Mouse (Mus musculus) bone marrow, adult 2 months (tissue): Measurements from ENCODE around the gene Soga1. TPM values are rescaled to one million over a fixed set of nuclear protein-coding genes. Genes with fewer than 3 reads are reported as not detected.
A peak's percentile ranks its signal among the peaks of the same experiment; 100 is the strongest.

ENCODE experiments used
- H3K27ac ChIP-seq: fragments of 200-500 bp; 2 replicates; pipeline ENCODE4 v1.5.1; 2012; ENCODE audit warnings: low read depth, mild to moderate bottlenecking, control low read depth, inconsistent platforms, low read length; ENCODE audit not compliant: control insufficient read depth, poor library complexity, insufficient read depth
- H3K4me1 ChIP-seq: fragments of 200-500 bp; 2 replicates; pipeline ENCODE4 v1.6.1; 2011; ENCODE audit warnings: low read length; ENCODE audit not compliant: control insufficient read depth, insufficient read depth
- H3K4me3 ChIP-seq: fragments of 200-500 bp; replicated peaks from 2 replicates; pipeline ENCODE3; 2011; ENCODE audit warnings: mild to moderate bottlenecking, low read depth, low read length, control low read depth; ENCODE audit not compliant: control insufficient read depth
- CTCF ChIP-seq: fragments of 200-500 bp; IDR thresholded peaks from 2 replicates; pipeline ENCODE4 v1.5.1; 2011; ENCODE audit warnings: low read length, control low read depth; ENCODE audit not compliant: control insufficient read depth, insufficient read depth
- POLR2A ChIP-seq: fragments of 200-500 bp; IDR thresholded peaks from 2 replicates; pipeline ENCODE4 v1.6.1; 2011; ENCODE audit warnings: low read depth, mild to moderate bottlenecking, control low read depth, low read length, borderline replicate concordance; ENCODE audit not compliant: control insufficient read depth
- WGBS: fragments of 180-500 bp; shearing (Covaris S2); methylation state at CpG from one replicate; pipeline ENCODE4 v1.1.7; 2018; 5-methylcytosine and 5-hydroxymethylcytosine counted together
- polyA plus RNA-seq: library from polyadenylated mRNA; stranded (reverse); fragments of >200 nt; gene quantifications from 2 replicates; pipeline ENCODE4 v1.2.4, GENCODE M21; 2011; ENCODE audit warnings: low replicate concordance; ENCODE audit not compliant: missing spikeins, insufficient read depth, insufficient read length

The Soga1 gene
- polyA plus RNA-seq, 1 experiment: 5.0 TPM

GRCm38 (mm10) chr2:157064978-157065878 lies 13.8 kb downstream of the Soga1 start:
- no peak for TF ChIP-seq CTCF
- no peak for TF ChIP-seq POLR2A
- no peak overlapping the region for H3K4me3 ChIP-seq
- WGBS: 86% methylated on average over 14 of the region's 14 CpGs
- H3K4me1 ChIP-seq: peaks cover 5% of the 10 kb centered on the region; the same call in 1 of the 2 replicates
- H3K27ac ChIP-seq: peak overlapping the region; percentile 50; the same call in 1 of the 2 replicates

GRCm38 (mm10) chr2:157064136-157064535 lies 14.9 kb downstream of the Soga1 start:
- WGBS: 12% methylated on average over 7 of the region's 7 CpGs
- H3K4me1 ChIP-seq: peaks cover 5% of the 10 kb centered on the region
- H3K27ac ChIP-seq: peak overlapping the region; percentile 50
- no peak overlapping the region for H3K4me3 ChIP-seq
- TF ChIP-seq POLR2A (no peak), CTCF (no peak)

- Histone ChIP-seq H3K4me1 (peaks cover 5% of the 10 kb centered on the region), H3K27ac (peak overlapping the region; percentile 30; the same call in 1 of the 2 replicates), H3K4me3 (no peak overlapping the region)
- 0 out of 2 replicates have a peak, but pooled peaks have one; percentile 19 for TF ChIP-seq POLR2A
- TF ChIP-seq CTCF: no peak
- WGBS: 5% methylated on average over 4 of the region's 4 CpGs
These were observed 15.8 kb downstream of the Soga1 start for GRCm38 (mm10) chr2:157063241-157063700.

- TF ChIP-seq CTCF (no peak), POLR2A (no peak)
- no peak overlapping the region for H3K27ac ChIP-seq
- 82% methylated on average over 11 of the region's 11 CpGs for WGBS
- H3K4me1 ChIP-seq: peaks cover 5% of the 10 kb centered on the region
- H3K4me3 ChIP-seq: no peak overlapping the region
These were observed 18.3 kb downstream of the Soga1 start for GRCm38 (mm10) chr2:157060557-157061305.

GRCm38 (mm10) chr2:157060037-157060436 lies 19.0 kb downstream of the Soga1 start:
- no peak overlapping the region for H3K4me3 ChIP-seq
- WGBS: 89% methylated on average over 14 of the region's 14 CpGs
- H3K27ac ChIP-seq: no peak overlapping the region
- TF ChIP-seq POLR2A (no peak), CTCF (no peak)
- peaks cover 4% of the 10 kb centered on the region for H3K4me1 ChIP-seq

- H3K27ac ChIP-seq: no peak overlapping the region; the same call in 1 of the 2 replicates
- TF ChIP-seq CTCF (no peak), POLR2A (no peak)
- 79% methylated on average over 8 of the region's 8 CpGs for WGBS
These were observed 19.9 kb downstream of the Soga1 start for GRCm38 (mm10) chr2:157059166-157059565.

GRCm38 (mm10) chr2:157058342-157058998 lies 20.6 kb downstream of the Soga1 start:
- WGBS: 62% methylated on average over 18 of the region's 18 CpGs
- TF ChIP-seq CTCF (no peak), POLR2A (no peak)

More at GRCm38 (mm10) chr2:157059166-157059565, 19.9 kb downstream of the Soga1 start:
- Histone ChIP-seq H3K4me1 (peaks cover 4% of the 10 kb centered on the region), H3K4me3 (no peak overlapping the region)

More at GRCm38 (mm10) chr2:157058342-157058998, 20.6 kb downstream of the Soga1 start:
- Histone ChIP-seq H3K27ac (no peak overlapping the region), H3K4me3 (no peak overlapping the region), H3K4me1 (peaks cover 2% of the 10 kb centered on the region)
